Mouse (Mus musculus): ENCODE measurements at regions not wholly inside any gene's neighbourhood (a gene's known extent, or its start where the extent isn't known, plus 50 kb on each side); places are given as distances from the start of the nearest gene placed in this dataset.

GRCm38 (mm10) chr15:36347333-36347845, 660.2 kb downstream of the Zfp706 start:
- peak; percentile 60 for DNase-seq (ENCODE audit: low spot score)

- DNase-seq (ENCODE audit: low spot score), result peak; percentile 53
Measured at GRCm38 (mm10) chr15:36346126-36346525, 661.4 kb downstream of the Zfp706 start.

GRCm38 (mm10) chr15:36345413-36345812, 662.2 kb downstream of the Zfp706 start:
- DNase-seq (ENCODE audit: low spot score), result peak; percentile 37

DNA sequence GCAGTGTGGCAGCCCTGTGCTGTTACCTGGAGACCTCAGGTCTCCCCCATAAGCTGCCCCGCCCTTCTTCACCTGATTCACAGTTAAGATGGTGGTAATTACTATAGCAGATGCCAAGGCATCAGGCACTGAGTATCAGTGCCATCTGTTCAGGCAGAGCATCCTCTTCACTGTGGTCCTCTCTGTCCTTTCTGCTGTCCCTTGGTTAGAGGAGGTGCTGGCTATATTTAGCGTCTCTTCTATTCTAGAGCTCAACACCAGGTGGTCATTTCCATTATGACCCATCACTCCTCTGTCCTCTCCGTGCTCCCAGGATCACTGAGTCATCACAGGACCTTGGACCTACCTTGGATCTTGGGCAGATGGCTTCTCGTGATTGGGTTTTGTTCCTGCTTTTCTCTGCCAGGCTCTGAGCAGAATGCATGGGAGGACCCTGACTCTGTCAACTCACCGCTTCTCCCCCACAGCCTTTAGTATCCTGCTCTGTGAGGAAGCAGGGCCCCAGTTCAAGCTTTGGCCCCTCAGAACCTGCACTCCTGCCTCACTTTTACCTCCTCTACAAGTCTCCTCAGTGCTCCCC, 667.5 kb downstream of the Zfp706 start:
- DNase-seq (ENCODE audit: low spot score), result no peak

- no peak for DNase-seq (ENCODE audit: low spot score)
Measured at GRCm38 (mm10) chr15:36338766-36339165, 668.8 kb downstream of the Zfp706 start.

- no peak for DNase-seq (ENCODE audit: low spot score)
Measured at GRCm38 (mm10) chr15:36336857-36337256, 670.7 kb downstream of the Zfp706 start.

DNA sequence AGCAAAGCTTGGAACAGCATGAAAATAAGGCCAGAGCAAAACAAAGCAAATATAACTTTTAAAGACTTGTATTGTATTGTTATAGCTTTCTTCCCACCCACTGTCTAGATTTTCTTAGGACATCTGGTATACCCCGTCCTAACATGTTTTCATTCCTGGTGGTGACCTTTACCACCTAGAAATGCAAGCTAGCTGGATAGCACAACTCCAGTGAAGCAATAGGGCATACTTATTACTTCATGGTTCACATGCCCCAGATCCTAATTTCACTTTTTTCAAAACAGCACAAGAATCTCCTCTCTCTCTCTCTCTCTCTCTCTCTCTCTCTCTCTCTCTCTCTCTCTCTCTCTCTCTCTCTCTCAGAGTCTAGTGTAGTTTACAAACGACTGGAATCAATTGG, 672.5 kb downstream of the Zfp706 start:
- peak; percentile 32 for DNase-seq (ENCODE audit: low spot score)

- DNase-seq (ENCODE audit: low spot score), result no peak
Measured at GRCm38 (mm10) chr15:36334436-36335113, 673.0 kb downstream of the Zfp706 start.

GRCm38 (mm10) chr15:36333857-36334256, 673.7 kb downstream of the Zfp706 start:
- no peak for DNase-seq (ENCODE audit: low spot score)

GRCm38 (mm10) chr15:36333265-36333664, 674.3 kb downstream of the Zfp706 start:
- no peak for DNase-seq (ENCODE audit: low spot score)

Measured in lung, postnatal 25 days (tissue).